Mouse (Mus musculus) midbrain, embryonic 16.5 days (tissue): ENCODE results near the gene Bcap29. TPM values are rescaled to one million over a fixed set of nuclear protein-coding genes. Genes with fewer than 3 reads are reported as not detected.

Experiments used
- polyA plus RNA-seq: library from polyadenylated mRNA; unstranded; fragments of >200 nt; fragmentation: Nextera tagmentation; extraction: Ambion mirVana; gene quantifications from 2 replicates; pipeline ENCODE4 v1.2.1, GENCODE M21; 2015

The Bcap29 gene
- polyA plus RNA-seq, 1 experiment from 2014 or later = 26.9 TPM

Other genes with a start within 250 kb of the Bcap29 start
- gene Slc26a3, start 243.8 kb downstream of the Bcap29 start, polyA plus RNA-seq = 0.09 TPM in 1 of 2 replicates, not detected in the other
- 17.4 and 18.2 TPM in 2 replicates for gene Cbll1, start 135.0 kb downstream of the Bcap29 start, polyA plus RNA-seq
- 0.12 and 0.15 TPM in 2 replicates for gene Slc26a4, start 74.7 kb downstream of the Bcap29 start, polyA plus RNA-seq
- gene Dus4l, start 20.2 kb upstream of the Bcap29 start, polyA plus RNA-seq = 6.3 and 6.6 TPM in 2 replicates
- gene Cog5, start 20.2 kb upstream of the Bcap29 start, polyA plus RNA-seq = 27.3 and 27.9 TPM in 2 replicates
- 21.2 and 21.3 TPM in 2 replicates for gene Gpr22, start 79.3 kb upstream of the Bcap29 start, polyA plus RNA-seq